Mouse (Mus musculus): ENCODE data around the gene Tppp. TPM values are rescaled to one million over a fixed set of nuclear protein-coding genes. Genes with fewer than 3 reads are reported as not detected.
"Not testable (repeated sequence)": the region's sequence is repeated elsewhere in the genome, so short reads cannot be mapped to it uniquely, and the experiment has no call there.

Gene Tppp
- polyA plus RNA-seq, 1 experiment from 2014 or later, result 3.4 TPM

DNA sequence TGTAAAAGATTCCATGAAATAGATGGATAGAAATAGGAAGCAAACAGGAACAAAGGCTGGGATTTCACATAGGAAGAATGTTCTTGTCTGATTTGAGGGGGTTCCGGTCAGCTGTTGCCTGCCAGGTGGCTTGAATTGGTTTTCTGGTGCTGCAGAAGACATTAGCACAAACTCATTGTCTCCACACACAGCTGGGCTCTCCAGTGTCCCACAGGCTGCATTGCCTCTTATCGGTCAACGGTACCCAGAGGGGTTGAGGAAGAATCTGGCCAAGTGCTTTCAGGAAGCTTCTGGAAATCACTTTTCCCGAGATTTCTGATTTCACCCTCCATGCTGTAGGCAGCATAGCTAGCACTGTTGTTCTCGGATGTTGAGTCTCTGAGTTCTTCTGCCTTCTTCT, 17.9 kb upstream of the Tppp start:
- H3K4me2 ChIP-seq, result no peak overlapping the region
- ATAC-seq (ENCODE audit: low FRiP score), result no peak
- DNase-seq (ENCODE audit: low spot score, missing footprints), result no peak
- H3K27me3 ChIP-seq (ENCODE audit: control insufficient read depth, insufficient read depth, low read length), result no peaks in the 10 kb centered on the region
- H3K9ac ChIP-seq (ENCODE audit: low read length), result no peak overlapping the region
- 86% methylated on average over 5 of the region's 5 CpGs for WGBS
- H3K4me1 ChIP-seq (ENCODE audit: control insufficient read depth, insufficient read depth, low read length), result no peaks in the 10 kb centered on the region
- no peaks in the 10 kb centered on the region for H3K9me3 ChIP-seq (ENCODE audit: control insufficient read depth, low read length)
- H3K4me3 ChIP-seq (ENCODE audit: low read depth, low read length), result no peak overlapping the region
- H3K36me3 ChIP-seq (ENCODE audit: control insufficient read depth, insufficient read depth, low read length), result no peaks in the 10 kb centered on the region
- H3K27ac ChIP-seq (ENCODE audit: low read depth, low read length), result no peak overlapping the region

DNA sequence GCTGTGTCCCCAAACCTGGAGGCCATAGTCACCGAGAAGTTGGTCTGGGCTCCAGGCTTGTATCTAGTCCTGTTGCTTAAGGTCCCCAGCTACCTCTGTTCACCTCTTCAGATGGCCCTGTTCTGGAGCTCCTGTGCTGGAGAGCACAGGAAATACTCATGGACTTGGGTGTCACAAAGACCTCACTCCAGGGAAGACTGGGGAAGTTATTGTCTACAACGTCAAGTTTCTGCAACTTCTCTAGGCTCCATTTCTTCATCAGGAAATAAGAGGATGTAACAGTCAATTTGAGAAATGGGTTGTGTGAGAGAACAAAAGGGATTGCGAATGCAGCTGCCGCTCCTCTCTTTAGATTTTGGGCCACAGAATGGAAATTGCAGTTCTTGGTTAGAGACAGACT, 12.8 kb upstream of the Tppp start:
- H3K4me2 ChIP-seq, result no peak overlapping the region

DNA sequence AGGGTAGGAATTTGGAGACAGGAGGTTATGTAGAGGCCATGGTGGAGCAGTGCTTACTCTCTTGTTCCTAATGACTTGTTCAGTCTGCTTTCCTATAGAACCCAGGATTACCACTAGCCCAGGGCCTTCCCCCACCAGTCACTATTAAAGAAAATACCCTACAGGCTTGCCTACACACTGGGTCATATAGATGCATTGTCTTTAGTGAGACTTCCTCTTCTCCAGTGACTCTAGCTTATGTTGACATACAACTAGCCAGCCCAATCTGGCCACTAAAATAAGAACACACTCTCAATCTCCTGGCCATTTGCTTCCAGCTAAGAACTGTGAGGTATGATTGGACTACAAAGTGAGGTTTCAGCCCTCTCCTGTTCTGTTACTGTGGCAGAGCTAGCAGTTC, 8.7 kb upstream of the Tppp start:
- Histone ChIP-seq H3K4me2 (no peak overlapping the region), H3K4me3 (ENCODE audit: low read depth, low read length) (no peak overlapping the region), H3K9ac (ENCODE audit: low read length) (no peak overlapping the region), H3K36me3 (ENCODE audit: control insufficient read depth, insufficient read depth, low read length) (no peaks in the 10 kb centered on the region), H3K4me1 (ENCODE audit: control insufficient read depth, insufficient read depth, low read length) (no peaks in the 10 kb centered on the region), H3K9me3 (ENCODE audit: control insufficient read depth, low read length) (no peaks in the 10 kb centered on the region), H3K27ac (ENCODE audit: low read depth, low read length) (no peak overlapping the region), H3K27me3 (ENCODE audit: control insufficient read depth, insufficient read depth, low read length) (no peaks in the 10 kb centered on the region)
- ATAC-seq (ENCODE audit: low FRiP score), result no peak
- no peak for DNase-seq (ENCODE audit: low spot score, missing footprints)

More for the DNA sequence above, 12.8 kb upstream of the Tppp start:
- no peak overlapping the region for H3K9ac ChIP-seq (ENCODE audit: low read length)
- WGBS, result 92% methylated on average over 4 of the region's 4 CpGs
- no peaks in the 10 kb centered on the region for H3K9me3 ChIP-seq (ENCODE audit: control insufficient read depth, low read length)
- no peak for DNase-seq (ENCODE audit: low spot score, missing footprints)
- H3K27me3 ChIP-seq (ENCODE audit: control insufficient read depth, insufficient read depth, low read length), result no peaks in the 10 kb centered on the region
- H3K4me3 ChIP-seq (ENCODE audit: low read depth, low read length), result no peak overlapping the region
- H3K36me3 ChIP-seq (ENCODE audit: control insufficient read depth, insufficient read depth, low read length), result no peaks in the 10 kb centered on the region
- no peak overlapping the region for H3K27ac ChIP-seq (ENCODE audit: low read depth, low read length)
- H3K4me1 ChIP-seq (ENCODE audit: control insufficient read depth, insufficient read depth, low read length), result no peaks in the 10 kb centered on the region
- no peak for ATAC-seq (ENCODE audit: low FRiP score)

DNA sequence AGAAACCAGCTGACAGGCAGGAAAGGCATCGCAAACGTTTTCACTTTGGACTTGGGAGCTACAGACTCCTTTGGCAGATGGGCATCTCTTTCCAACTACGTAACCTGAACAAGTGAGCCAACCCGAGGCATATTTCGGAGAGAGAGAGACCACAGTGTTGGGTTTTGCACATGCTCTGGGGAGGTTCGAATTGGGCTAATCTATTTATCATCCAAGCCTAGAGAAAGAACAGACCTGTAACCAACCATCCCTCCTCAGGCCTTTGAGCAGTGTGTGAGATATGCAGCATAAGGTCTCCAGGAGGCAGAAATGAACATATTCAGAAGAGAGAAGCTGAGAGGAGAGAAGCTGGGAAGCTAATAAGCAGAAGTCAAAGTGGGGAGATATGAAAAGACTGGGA, 8.2 kb upstream of the Tppp start:
- Histone ChIP-seq H3K27me3 (ENCODE audit: control insufficient read depth, insufficient read depth, low read length) (no peaks in the 10 kb centered on the region), H3K27ac (ENCODE audit: low read depth, low read length) (no peak overlapping the region), H3K9me3 (ENCODE audit: control insufficient read depth, low read length) (no peaks in the 10 kb centered on the region), H3K4me2 (no peak overlapping the region), H3K9ac (ENCODE audit: low read length) (no peak overlapping the region), H3K4me1 (ENCODE audit: control insufficient read depth, insufficient read depth, low read length) (no peaks in the 10 kb centered on the region), H3K4me3 (ENCODE audit: low read depth, low read length) (no peak overlapping the region), H3K36me3 (ENCODE audit: control insufficient read depth, insufficient read depth, low read length) (no peaks in the 10 kb centered on the region)
- 74% methylated on average over 6 of the region's 6 CpGs for WGBS
- DNase-seq (ENCODE audit: low spot score, missing footprints) (no peak), ATAC-seq (ENCODE audit: low FRiP score) (no peak)

DNA sequence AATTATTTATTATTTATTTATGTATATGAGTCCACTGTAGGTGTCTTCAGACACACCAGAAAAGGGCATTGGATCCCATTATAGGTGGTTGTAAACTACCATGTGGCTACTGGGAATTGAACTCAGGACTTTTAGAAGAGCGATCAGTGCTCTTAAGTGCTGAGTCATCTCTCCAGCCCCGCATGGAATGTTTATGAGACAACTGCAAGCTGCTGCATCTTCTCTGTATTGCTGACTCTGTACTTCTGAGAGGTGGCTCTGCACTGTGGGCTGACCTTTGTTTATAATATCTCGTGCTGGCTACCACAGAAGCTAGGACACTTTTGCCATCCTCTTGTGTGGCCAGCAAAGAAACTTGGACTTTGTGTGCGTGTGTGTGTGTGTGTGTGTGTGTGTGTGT, 7.7 kb upstream of the Tppp start:
- DNase-seq (ENCODE audit: low spot score, missing footprints), result no peak
- H3K4me1 ChIP-seq (ENCODE audit: control insufficient read depth, insufficient read depth, low read length), result no peaks in the 10 kb centered on the region
- H3K4me2 ChIP-seq, result no peak overlapping the region
- WGBS, result 75% methylated on average over 4 of the region's 4 CpGs
- ATAC-seq (ENCODE audit: low FRiP score), result no peak
- no peaks in the 10 kb centered on the region for H3K9me3 ChIP-seq (ENCODE audit: control insufficient read depth, low read length)
- no peaks in the 10 kb centered on the region for H3K27me3 ChIP-seq (ENCODE audit: control insufficient read depth, insufficient read depth, low read length)
- no peaks in the 10 kb centered on the region for H3K36me3 ChIP-seq (ENCODE audit: control insufficient read depth, insufficient read depth, low read length)
- H3K4me3 ChIP-seq (ENCODE audit: low read depth, low read length), result no peak overlapping the region
- no peak overlapping the region for H3K27ac ChIP-seq (ENCODE audit: low read depth, low read length)
- H3K9ac ChIP-seq (ENCODE audit: low read length), result no peak overlapping the region

DNA sequence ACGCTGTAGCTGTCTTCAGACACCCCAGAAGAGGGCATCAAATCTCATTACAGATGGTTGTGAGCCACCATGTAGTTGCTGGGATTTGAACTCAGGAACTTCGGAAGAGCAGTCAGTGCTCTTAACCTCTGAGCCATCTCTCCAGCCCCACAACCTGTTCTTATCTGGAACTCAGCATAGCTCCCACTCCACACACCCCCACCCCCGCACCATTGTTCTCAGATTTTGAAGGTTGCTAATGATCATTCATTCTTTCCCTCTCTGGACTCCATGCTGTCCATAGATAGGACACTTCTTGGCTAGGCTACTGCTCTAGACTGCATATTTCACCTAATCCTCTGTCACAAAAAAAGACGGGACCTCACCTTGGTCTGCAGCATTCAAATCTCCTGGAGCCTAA, 2.3 kb upstream of the Tppp start:
- 85% methylated on average over 4 of the region's 4 CpGs for WGBS

DNA sequence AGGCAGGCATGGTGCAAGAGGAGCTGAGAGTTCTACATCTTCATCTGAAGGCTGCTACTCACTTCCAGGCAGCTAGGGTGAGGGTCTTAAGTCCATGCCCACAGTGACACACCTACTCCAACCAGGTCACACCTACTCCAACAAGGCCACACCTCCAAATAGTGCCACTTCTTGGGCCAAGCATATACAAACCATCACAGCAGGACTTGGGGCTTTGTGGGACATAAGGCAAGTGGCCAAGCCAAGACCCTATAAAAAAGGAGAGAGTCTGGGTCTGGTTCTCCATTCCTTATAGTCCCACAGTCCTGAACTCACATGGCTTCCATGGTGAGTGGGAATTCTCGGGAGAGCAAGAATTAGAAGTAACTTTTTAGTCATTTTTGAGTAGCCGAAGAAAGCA, 991 bp upstream of the Tppp start:
- not testable (repeated sequence) for H3K9me3 ChIP-seq (ENCODE audit: control insufficient read depth, low read length); ATAC-seq (ENCODE audit: low FRiP score); H3K36me3 ChIP-seq (ENCODE audit: control insufficient read depth, insufficient read depth, low read length); H3K4me3 ChIP-seq (ENCODE audit: low read depth, low read length); H3K27ac ChIP-seq (ENCODE audit: low read depth, low read length); H3K9ac ChIP-seq (ENCODE audit: low read length); H3K4me2 ChIP-seq
- WGBS, result 75% methylated on average over 2 of the region's 2 CpGs
- H3K4me1 ChIP-seq (ENCODE audit: control insufficient read depth, insufficient read depth, low read length), result peaks cover 10% of the 10 kb centered on the region; the same call in 1 of the 2 replicates
- DNase-seq (ENCODE audit: low spot score, missing footprints), result peak; percentile 56
- peaks cover 19% of the 10 kb centered on the region; the same call in 1 of the 2 replicates for H3K27me3 ChIP-seq (ENCODE audit: control insufficient read depth, insufficient read depth, low read length)

More for the DNA sequence above, 2.3 kb upstream of the Tppp start:
- DNase-seq (ENCODE audit: low spot score, missing footprints), result peak; percentile 71
- H3K9me3 ChIP-seq (ENCODE audit: control insufficient read depth, low read length); H3K9ac ChIP-seq (ENCODE audit: low read length); ATAC-seq (ENCODE audit: low FRiP score); H3K27ac ChIP-seq (ENCODE audit: low read depth, low read length); H3K4me3 ChIP-seq (ENCODE audit: low read depth, low read length); H3K4me2 ChIP-seq; H3K36me3 ChIP-seq (ENCODE audit: control insufficient read depth, insufficient read depth, low read length): not testable (repeated sequence)
- peaks cover 10% of the 10 kb centered on the region; the same call in 1 of the 2 replicates for H3K4me1 ChIP-seq (ENCODE audit: control insufficient read depth, insufficient read depth, low read length)
- peaks cover 19% of the 10 kb centered on the region; the same call in 1 of the 2 replicates for H3K27me3 ChIP-seq (ENCODE audit: control insufficient read depth, insufficient read depth, low read length)

DNA sequence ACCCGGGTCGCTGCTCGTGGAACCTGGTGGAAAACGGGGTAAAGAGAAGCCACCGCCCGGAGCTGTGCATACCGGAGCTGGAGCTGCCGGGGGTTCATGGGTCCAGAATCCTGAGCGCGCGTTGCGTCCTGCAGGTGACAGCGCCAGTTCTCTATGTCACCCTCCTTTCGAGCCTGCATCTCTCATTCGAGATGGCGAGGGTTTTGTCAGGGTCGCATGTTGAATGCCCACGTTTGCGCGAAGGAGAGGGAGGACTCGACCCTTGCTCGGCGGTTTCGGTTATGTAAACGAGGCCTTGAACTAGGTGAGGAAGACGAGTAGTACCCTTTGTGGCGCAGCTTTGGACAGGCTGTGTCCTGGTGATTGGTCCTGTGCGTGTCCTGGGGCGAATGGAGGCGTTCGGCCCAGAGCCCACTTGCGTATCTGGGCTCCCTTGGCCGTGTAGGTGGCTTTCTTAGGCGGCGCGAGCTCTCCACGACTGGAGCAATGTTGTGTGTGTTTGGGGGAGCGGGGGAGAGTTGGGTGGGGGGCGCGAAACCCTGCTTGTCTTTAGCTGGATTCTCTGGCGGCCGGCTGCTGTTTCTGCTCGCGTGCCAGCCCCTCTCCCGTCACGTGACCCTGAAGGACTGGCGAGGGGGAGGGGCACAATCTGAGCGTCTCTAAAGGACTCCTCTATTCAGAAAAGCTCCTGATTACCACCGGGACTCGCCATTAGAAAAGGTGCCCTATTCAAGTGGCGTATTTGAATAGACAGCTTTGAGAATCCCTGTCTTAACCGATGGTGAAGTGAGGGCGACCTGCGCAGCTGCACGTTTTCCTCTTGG, 796 bp downstream of the Tppp start:
- no peaks in the 10 kb centered on the region for H3K9me3 ChIP-seq (ENCODE audit: control insufficient read depth, low read length)
- WGBS, result under 1% methylated on average over 55 of the region's 55 CpGs
- DNase-seq (ENCODE audit: low spot score, missing footprints) (peak; percentile 96), ATAC-seq (ENCODE audit: low FRiP score) (peak; percentile 80)
- H3K9ac ChIP-seq (ENCODE audit: low read length), result peak overlapping the region; percentile 53
- no peaks in the 10 kb centered on the region for H3K36me3 ChIP-seq (ENCODE audit: control insufficient read depth, insufficient read depth, low read length)
- peak overlapping the region; percentile 50 for H3K4me3 ChIP-seq (ENCODE audit: low read depth, low read length)
- no peak overlapping the region for H3K27ac ChIP-seq (ENCODE audit: low read depth, low read length)
- peaks cover 19% of the 10 kb centered on the region; the same call in 1 of the 2 replicates for H3K27me3 ChIP-seq (ENCODE audit: control insufficient read depth, insufficient read depth, low read length)
- peak overlapping the region; percentile 98 for H3K4me2 ChIP-seq
- H3K4me1 ChIP-seq (ENCODE audit: control insufficient read depth, insufficient read depth, low read length), result peaks cover 10% of the 10 kb centered on the region; the same call in 1 of the 2 replicates

DNA sequence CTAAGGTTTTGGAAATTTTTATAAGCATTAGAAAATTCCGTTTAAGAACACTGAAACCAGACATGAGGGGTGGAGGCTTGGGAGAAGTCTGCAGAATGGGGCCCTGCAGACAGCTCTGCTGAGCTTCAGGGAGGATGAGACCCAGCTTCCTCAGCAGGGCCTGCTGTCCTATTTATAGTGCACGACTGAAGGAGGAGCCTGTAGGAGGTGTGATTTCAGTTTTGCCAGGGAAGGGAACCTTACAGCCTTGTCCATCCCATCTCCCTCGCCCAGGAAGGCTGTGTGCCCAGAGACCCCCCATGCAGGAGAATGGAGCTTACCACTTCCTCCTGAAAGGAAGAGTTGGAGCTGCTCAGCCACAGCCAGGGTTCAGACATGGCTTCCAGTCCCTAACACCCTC, 1.5 kb downstream of the Tppp start:
- 15% methylated on average over 3 of the region's 3 CpGs for WGBS
- no peak for DNase-seq (ENCODE audit: low spot score, missing footprints)
- Histone ChIP-seq H3K36me3 (ENCODE audit: control insufficient read depth, insufficient read depth, low read length) (no peaks in the 10 kb centered on the region), H3K4me2 (peak overlapping the region; percentile 98), H3K9ac (ENCODE audit: low read length) (no peak overlapping the region; the same call in 1 of the 2 replicates), H3K27me3 (ENCODE audit: control insufficient read depth, insufficient read depth, low read length) (peaks cover 19% of the 10 kb centered on the region; the same call in 1 of the 2 replicates), H3K27ac (ENCODE audit: low read depth, low read length) (no peak overlapping the region), H3K9me3 (ENCODE audit: control insufficient read depth, low read length) (no peaks in the 10 kb centered on the region), H3K4me1 (ENCODE audit: control insufficient read depth, insufficient read depth, low read length) (peaks cover 10% of the 10 kb centered on the region; the same call in 1 of the 2 replicates), H3K4me3 (ENCODE audit: low read depth, low read length) (peak overlapping the region; percentile 50; the same call in 1 of the 2 replicates)
- ATAC-seq (ENCODE audit: low FRiP score), result no peak

All from midbrain, embryonic 11.5 days (tissue).